Mouse (Mus musculus): ENCODE measurements around the gene Anapc2.

The Anapc2 gene

GRCm38 (mm10) chr2:25271827-25272511 is at the start of gene Anapc2, which contains the start of gene Ssna1:
Gene Anapc2, plus strand, starts transcription at chr2:25272478.
Gene Ssna1, minus strand, starts transcription at chr2:25272438.
- DNase-seq (ENCODE audit: low spot score): peak; percentile 99

- DNase-seq (ENCODE audit: low spot score): peak; percentile 87
Measured at GRCm38 (mm10) chr2:25223681-25224491, 48.4 kb upstream of the Anapc2 start.

GRCm38 (mm10) chr2:25224492-25224765 is 47.8 kb upstream of the Anapc2 start, which contains the start of gene Tubb4b:
Gene Tubb4b, minus strand, starts transcription at chr2:25224702.
- no peak for DNase-seq (ENCODE audit: low spot score)

DNA sequence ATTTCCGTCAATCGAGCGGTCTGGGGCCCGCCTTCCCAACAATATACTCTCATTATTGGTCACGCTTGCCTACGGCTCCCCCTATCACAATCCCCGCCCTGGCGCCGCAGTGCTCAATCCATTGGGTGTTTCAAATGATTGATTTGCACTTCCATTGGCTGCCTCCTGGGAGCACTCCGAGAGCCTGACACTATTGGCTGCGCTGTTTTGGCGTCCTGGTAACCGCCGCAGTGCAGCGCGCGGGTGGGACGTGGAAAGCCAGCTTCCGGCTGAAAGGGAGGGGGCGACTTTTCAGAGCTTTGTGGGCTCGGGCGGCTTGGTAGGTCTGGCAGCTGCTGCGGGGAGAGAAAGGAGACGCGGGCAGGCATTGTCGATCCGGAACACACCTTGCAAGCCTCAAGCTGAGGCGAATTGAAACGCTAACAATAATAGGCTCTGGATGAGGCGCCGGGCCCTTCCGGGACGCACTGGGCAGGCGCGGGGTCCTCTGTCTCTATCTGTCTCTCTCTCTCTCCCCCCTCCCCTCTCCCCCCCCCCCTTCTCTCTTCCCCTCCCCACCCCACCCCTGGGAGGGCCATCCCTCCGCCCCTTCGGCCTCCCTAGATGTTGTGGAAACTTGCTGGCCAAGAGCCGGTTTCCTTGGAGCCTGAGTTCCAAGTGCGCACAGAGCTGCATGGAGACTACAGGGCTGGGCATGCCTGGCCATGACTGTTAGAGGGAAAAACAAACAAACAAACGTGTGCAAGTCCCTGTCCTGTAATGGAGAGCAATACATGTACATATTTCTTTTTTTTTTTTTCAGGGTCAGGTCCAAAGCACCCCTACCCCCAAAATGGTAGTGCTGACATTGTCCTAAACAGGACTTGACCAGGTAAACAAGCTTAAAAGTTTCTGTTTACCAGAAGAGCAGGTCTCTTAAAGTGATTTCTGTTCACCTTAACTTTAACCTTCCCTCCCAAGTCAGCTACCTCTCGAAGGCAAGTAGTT is 47.2 kb upstream of the Anapc2 start:
- DNase-seq (ENCODE audit: low spot score): peak; percentile 96

- DNase-seq (ENCODE audit: low spot score): no peak
Measured at GRCm38 (mm10) chr2:25225811-25226379, 46.4 kb upstream of the Anapc2 start.

- no peak for DNase-seq (ENCODE audit: low spot score)
Measured at GRCm38 (mm10) chr2:25226864-25227263, 45.4 kb upstream of the Anapc2 start.

- DNase-seq (ENCODE audit: low spot score): no peak
Measured at GRCm38 (mm10) chr2:25227406-25227805, 44.9 kb upstream of the Anapc2 start.

DNA sequence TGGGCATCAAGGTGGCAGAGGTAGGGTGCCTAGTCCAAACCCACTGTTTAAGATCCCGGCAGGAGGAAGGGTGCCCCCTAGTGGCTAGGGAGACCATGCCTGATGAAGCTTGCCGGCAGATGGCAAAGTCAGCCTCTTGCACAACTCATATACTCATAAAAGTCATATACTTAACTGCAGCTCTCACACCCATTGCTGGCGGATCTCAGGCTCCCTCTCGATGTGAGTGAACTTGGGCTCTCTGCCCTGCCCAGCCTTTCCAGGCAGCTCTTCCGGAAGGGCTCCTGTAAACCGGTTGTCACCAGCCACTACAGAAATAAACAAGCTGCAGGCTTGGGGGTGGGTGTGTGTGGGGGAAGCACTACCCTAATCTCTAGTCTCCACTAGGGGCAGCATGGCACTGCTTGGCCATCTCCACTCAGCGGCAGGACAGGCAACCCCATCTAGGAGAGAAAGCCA is 43.8 kb upstream of the Anapc2 start:
- DNase-seq (ENCODE audit: low spot score): peak; percentile 80

DNA sequence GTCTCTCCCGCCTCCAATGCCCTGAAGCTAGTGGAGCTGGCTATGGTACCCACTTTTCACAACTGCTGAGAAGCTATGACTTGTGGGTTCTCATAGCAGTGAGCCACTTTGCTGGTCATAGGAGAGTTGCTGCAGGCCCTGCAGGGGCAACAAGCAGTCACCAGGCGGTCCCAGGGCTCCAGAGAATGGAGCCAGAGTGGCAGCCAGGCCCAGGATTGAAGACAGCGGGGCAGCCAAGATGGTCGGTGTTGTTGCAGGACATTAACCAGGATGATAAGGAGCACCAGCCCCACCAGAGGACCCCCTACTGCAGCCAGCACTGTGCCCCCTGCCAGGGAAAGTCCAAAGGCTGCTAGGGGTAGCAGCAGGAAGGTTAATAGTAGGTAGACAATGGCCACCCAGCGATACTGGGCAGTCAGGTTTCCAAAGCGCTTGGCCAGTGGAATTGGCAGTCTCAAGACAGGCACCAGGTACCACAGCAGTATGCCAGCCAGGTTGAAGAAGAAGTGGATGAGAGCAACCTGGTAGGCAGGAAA is 43.2 kb upstream of the Anapc2 start:
- DNase-seq (ENCODE audit: low spot score): no peak

DNA sequence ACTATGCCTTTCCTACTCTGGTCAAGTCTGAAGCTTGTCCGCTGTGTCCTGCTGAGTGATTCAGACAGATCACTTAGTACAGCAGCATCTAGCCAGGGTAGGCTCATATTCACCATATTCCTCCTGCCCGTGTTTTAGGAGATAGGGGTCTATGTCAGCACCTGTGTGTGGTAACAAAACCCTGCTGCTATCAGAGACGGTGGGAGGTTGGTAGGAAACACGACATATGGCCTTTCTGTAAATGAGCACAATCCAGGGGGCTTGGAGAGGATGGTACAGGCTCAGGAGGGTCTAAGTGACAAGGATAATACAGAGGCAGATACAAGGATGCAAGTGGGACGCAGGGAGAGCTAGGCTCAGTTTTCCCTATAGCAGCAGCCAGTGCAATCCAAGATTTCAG is 42.7 kb upstream of the Anapc2 start:
- DNase-seq (ENCODE audit: low spot score): no peak

DNA sequence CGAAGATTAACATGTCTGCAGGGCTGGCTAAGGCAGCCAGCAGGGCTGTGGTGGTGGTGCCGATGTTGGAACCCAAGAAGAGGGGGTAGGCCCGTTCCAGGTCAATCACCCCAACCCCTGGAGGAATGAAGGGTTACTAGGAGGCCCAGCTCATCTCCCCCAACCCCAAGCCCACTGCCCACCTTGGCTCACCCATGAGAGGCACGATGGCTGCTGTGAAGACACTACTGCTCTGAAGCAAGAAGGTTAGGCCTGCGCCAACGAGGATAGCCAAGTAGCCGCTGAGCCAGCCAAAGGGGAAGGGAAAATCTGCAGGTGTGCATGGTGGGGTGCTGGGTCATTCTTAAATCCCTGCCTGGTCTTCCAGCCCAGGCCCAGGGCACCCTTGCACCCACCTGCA is 41.7 kb upstream of the Anapc2 start:
- no peak for DNase-seq (ENCODE audit: low spot score)

DNA sequence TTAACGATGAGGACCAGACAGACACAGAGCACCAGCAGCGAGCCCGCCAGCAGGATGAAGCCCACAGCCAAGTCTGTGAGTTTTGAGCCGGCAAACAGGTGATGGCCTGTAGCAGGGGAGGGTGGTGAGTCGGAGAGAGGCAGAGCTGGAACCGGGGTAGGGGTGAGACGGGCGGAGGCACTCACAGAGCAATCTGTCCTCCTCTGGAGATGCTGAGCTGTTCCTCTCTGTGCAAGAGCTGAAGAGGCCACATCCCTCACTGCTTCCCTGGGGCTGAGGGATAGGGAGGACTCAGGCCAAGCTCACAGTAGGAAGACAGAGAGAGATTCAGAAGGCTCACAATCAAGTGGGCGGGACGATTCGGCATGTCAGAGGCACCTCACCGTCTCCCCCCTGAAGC is 41.2 kb upstream of the Anapc2 start:
- no peak for DNase-seq (ENCODE audit: low spot score)

DNA sequence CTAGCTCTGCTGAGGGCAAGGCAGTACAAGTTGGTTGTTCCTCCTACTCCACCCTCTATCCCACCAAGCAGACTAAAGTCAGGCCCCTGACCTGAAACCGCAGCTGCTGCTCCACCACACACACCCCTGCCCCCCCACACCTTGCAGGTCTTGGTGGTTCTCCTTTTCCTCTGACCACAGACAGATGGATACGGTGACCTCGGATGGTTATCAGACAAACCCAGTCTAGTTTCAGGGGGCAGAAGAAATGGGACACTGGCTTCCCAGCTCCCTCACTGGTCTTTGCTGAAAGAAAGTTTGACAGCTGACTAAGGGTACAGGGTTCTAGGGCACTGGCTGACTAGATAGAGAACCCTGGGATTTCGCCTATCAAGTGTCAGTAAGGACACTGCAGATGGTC is 38.9 kb upstream of the Anapc2 start:
- no peak for DNase-seq (ENCODE audit: low spot score)

GRCm38 (mm10) chr2:25234050-25234449 is 38.2 kb upstream of the Anapc2 start, which contains the start of gene Slc34a3:
Gene Slc34a3, minus strand, starts transcription at chr2:25234364.
- no peak for DNase-seq (ENCODE audit: low spot score)

GRCm38 (mm10) chr2:25234551-25235220 is 37.6 kb upstream of the Anapc2 start:
- no peak for DNase-seq (ENCODE audit: low spot score)

GRCm38 (mm10) chr2:25236614-25237013 is 35.7 kb upstream of the Anapc2 start, which contains the start of gene Rnf224:
Gene Rnf224, minus strand, starts transcription at chr2:25236787.
- no peak for DNase-seq (ENCODE audit: low spot score)

DNA sequence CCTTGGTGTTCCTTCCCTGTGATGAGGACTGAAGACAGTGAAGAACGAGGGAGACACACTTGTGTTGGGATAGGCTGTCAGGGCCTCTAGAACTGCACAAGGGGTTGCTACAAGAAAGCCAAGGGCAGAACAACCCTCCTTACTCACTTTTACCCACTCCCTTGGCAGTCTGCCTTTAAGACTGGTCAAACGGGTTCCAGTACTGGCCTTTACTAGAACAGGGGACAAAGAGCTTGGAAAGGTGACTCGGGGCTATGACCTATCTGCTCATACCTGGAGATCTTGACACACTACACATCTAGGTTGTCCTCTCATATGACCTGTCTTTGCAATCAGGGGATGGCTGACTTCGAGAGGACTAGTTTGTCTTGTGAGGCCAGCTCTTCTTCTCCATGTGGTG is 34.8 kb upstream of the Anapc2 start:
- DNase-seq (ENCODE audit: low spot score): no peak

DNA sequence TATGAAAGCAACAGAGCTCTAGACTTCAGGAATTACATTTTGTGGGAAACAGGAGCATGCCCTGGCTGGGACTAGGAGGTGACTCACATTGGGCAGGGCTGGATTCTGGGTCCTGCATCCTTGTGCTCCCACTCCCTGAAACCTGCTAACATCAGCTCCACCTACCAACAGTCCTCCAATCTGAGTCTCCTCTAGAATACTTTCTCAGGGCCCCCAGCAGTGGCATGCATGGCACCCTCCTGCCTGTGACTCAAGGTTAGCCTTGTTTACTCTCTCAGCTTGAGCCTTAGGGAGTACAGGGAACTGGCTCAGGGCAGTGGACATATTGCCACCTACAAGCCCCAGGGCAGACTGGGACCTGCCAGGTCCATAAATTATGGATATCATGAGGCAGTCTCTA is 34.2 kb upstream of the Anapc2 start:
- DNase-seq (ENCODE audit: low spot score): no peak

DNA sequence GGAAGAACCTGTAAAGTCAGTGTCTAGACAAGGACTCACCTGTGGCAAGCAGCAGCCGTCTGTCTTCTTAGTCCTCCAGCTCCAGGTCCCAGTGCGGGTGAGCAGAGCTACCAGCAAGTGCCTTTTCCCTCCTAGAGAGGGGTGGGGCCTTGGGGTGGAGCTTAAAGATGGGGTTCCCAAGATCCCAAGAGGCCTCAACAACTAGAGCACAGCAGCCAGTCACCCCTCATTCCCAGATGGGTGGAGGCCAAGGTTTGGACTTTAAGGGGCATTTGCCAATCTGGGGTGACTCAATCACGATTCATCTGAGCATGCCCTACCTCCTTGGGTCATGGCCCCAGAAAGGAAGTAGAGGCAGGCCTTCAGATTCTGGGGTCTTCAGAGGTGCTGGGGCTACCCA is 32.5 kb upstream of the Anapc2 start:
- DNase-seq (ENCODE audit: low spot score): no peak

GRCm38 (mm10) chr2:25240310-25240709 is 32.0 kb upstream of the Anapc2 start:
- DNase-seq (ENCODE audit: low spot score): no peak
